Mouse (Mus musculus): ENCODE measurements at regions not wholly inside any gene's neighbourhood (a gene's known extent, or its start where the extent isn't known, plus 50 kb on each side); places are given as distances from the start of the nearest gene placed in this dataset.
"Not testable (repeated sequence)": the region's sequence is repeated elsewhere in the genome, so short reads cannot be mapped to it uniquely, and the experiment has no call there.

DNA sequence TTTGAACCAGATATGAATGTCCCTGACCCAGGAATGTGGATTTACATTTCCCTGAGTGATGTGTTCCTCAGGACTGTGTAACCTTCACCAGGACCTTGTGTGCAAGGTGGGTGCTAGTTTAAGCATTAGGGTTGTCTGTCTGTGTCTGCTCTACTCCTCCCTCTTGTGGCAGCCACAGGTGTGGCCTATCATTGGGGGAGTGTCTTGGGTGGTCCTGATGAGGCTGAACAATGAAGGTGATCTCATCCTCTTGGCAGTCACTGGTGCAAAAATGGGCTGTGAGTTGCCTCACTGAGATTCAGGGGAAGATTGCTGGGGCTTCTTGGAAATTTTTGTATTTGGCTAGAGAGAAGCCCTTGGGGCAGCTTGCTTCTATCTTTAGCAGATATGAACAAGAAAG, 179.4 kb upstream of the Ube2e1 start:
- DNase-seq (ENCODE audit: low read depth), result no peak

- DNase-seq (ENCODE audit: low read depth), result no peak
Observed at GRCm38 (mm10) chr14:18508359-18508647, 176.6 kb upstream of the Ube2e1 start.

GRCm38 (mm10) chr14:18507582-18508358, 176.1 kb upstream of the Ube2e1 start:
- no peak for DNase-seq (ENCODE audit: low read depth)

GRCm38 (mm10) chr14:18506168-18506567, 174.5 kb upstream of the Ube2e1 start:
- DNase-seq (ENCODE audit: low read depth), result peak; percentile 50

DNA sequence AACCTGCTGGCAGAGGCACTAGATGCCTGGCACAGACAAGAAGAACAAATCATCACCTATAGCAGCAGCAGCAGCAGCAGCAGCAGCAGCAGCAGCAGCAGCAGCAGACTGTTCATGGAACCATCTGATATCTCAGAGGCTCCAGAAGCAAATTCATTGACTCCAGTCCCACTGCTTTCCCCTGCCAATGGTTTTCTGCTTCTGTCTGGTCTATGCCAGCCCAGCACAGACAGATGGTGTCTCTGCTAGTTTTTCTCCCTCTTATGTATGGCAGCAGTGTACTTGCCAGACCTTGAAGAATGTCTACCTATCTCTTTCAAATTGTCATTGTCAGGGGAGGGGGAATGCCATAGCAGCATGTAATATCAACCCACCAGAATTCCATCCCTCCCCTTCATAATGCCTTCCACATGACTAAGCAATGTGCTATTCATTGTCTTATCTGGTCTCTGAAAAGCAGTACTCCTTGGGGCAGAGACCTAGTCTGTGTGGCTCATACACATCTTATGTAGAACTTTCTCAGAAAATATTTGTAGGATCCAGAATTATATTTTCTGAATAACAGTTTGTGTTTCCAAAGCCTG, 168.7 kb upstream of the Ube2e1 start:
- DNase-seq (ENCODE audit: low read depth), result no peak

DNA sequence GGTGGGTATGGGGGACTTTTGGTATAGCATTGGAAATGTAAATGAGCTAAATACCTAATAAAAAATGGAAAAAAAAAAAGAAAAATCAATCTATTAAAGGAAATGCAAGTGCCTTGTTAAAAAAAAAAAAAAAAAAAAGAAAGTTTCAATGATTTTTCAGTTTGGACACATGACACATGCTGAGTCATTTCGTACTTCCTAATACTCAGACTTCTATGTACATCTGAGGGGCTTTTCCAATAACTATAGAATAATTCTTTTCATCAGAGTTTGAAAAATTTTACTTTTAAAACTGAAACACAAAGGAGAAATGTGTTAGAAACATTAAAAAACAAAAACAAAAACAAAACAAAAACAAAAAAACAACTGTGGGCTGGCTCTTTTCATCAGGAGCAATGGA, 162.4 kb upstream of the Ube2e1 start:
- DNase-seq (ENCODE audit: low read depth), result no peak

GRCm38 (mm10) chr14:18486132-18486800, 154.6 kb upstream of the Ube2e1 start:
- DNase-seq (ENCODE audit: low read depth), result no peak

DNA sequence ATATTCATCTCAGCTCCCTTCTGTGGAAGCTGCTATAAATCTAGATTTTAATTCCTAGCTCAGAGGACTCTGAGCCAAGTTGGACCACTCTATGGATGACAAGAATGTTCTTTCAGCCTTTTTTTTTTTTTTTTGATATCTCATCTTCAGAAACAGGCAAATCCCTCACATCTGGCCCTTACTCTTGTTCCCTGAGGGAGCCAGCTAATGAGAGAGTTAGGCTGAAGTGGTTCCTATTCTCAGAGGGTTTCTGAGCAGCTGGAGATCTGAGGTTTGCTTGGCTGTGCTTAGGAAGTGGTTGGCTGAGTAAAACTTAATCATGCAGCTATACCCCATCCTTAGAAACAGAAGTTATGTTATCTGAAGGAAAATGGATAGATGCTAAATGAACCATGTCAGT, 153.9 kb upstream of the Ube2e1 start:
- DNase-seq (ENCODE audit: low read depth), result no peak

DNA sequence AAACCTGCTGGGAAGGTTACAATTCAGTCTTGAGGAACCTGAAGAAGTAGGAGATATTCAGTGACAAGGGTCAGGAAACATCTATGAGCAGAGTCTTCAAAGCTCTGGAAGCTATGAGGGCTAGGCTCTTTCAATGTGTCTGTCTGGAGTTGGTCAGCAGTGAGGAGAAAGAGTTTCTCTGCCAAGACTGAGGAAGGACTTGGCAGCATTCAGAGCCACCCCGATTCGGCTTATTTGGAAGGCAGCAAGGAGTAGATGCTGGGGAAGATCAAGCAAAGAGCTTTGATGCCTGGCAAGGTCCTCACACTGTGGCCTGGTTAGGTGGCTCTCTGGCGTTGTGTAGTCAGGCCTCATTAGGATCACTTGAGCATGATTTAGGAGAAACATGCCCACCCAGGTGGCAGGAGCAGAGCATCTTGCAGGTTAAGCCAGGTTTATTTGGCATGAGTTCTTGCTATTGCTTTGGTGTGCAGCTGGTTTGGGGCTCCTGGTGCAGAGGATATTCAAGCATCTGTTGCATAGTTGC, 145.2 kb upstream of the Ube2e1 start:
- no peak for DNase-seq (ENCODE audit: low read depth)

- no peak for DNase-seq (ENCODE audit: low read depth)
Observed at GRCm38 (mm10) chr14:18468611-18469010, 137.0 kb upstream of the Ube2e1 start.

DNA sequence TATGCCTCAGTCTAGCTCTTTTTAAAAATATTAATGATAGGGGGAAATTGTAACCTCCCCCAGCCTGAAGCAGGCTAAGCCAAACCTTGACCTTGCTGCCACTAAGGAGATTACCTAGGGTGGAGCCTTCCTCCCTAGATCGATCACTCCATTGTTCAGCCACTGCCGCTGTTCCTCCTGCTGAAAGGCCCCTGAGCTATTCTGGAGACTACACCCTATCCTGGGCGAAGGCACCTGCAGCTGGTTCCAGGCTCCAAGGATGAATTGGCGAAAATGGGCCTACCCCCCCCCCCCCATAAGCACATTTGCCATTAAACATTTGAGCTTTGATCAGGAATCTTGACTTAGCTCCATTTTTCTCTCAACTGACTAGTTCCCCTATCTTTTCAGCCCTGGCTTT, 135.2 kb upstream of the Ube2e1 start:
- not testable (repeated sequence) for DNase-seq (ENCODE audit: low read depth)

- DNase-seq (ENCODE audit: low read depth), result not testable (repeated sequence)
Observed at GRCm38 (mm10) chr14:18464199-18464598, 132.5 kb upstream of the Ube2e1 start.

GRCm38 (mm10) chr14:18463230-18463873, 131.7 kb upstream of the Ube2e1 start:
- no peak for DNase-seq (ENCODE audit: low read depth)

GRCm38 (mm10) chr14:18462381-18462780, 130.7 kb upstream of the Ube2e1 start:
- peak; percentile 66 for DNase-seq (ENCODE audit: low read depth)

DNA sequence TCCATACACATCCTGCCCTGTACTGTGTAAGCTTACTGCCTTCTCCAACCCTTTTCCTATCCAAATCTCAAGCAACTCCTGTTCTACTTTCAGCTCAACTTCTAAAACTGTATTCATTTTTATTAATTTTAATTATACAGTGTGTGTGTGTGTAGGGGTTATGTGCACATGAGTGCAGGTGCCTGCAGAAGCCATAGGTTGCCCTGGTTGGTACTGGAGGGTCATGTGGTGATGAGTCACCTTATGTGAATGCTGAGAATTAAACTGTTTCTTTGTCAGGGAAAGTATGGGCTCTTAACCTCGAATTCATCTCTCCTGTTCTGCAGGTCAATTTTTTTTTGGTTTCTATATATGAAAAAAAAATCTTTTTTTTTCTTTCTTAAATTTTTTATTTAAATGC, 117.0 kb upstream of the Ube2e1 start:
- DNase-seq (ENCODE audit: low read depth), result no peak

DNA sequence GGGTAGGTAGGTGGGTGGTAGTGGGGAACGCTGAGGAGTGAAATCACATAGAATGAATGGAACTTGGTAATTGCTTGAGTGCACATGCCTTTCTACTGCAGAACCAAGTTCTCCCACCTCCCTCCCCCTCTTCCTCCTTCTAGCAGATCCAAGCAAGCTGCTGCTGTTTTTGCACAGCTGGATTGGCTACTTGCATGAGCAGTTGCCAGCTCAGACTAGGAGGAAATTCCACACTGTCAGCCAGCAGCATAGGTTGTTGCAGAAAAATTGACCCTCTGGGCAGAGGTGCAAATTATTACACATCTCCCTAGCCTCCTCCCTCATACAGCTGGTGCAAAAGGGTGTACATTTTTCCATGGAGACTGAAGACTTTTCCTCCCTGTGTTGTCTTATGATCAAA, 112.8 kb upstream of the Ube2e1 start:
- DNase-seq (ENCODE audit: low read depth), result no peak

GRCm38 (mm10) chr14:18428968-18429367, 97.3 kb upstream of the Ube2e1 start:
- not testable (repeated sequence) for DNase-seq (ENCODE audit: low read depth)

- no peak for DNase-seq (ENCODE audit: low read depth)
Observed at GRCm38 (mm10) chr14:18425887-18426286, 94.2 kb upstream of the Ube2e1 start.

DNA sequence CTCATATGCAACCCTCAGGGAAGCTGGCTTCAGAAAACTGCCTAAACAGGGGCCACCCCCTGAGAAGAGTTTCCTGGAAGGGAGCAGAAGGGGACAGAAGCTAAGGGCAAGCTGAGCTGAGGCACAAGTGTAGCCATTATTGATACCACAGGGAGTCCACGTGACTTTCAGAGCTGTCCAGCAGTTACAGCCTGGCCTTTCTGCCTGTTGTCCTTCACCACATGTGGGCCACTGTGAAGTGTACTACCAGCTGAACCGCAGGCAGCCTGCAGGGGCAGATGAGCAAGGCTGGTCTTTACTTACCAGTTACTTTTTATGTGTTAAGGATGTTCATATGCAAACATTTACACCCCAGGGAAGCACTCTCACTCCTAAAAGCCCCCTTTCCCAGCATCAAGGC, 85.2 kb upstream of the Ube2e1 start:
- DNase-seq (ENCODE audit: low read depth), result no peak

- DNase-seq (ENCODE audit: low read depth), result peak; percentile 8
Observed at GRCm38 (mm10) chr14:18416319-18416718, 84.7 kb upstream of the Ube2e1 start.

GRCm38 (mm10) chr14:18398953-18399352, 67.3 kb upstream of the Ube2e1 start:
- DNase-seq (ENCODE audit: low read depth), result no peak

- no peak for DNase-seq (ENCODE audit: low read depth)
Observed at GRCm38 (mm10) chr14:18396206-18396764, 64.6 kb upstream of the Ube2e1 start.
